Mouse (Mus musculus) G1E (cell line): ENCODE results near the gene Zfp423.

ENCODE experiments used
- CTCF ChIP-seq: IDR thresholded peaks from 2 replicates; pipeline ENCODE4 v1.5.1; 2012; ENCODE audit warnings: low read depth, low read length, inconsistent platforms, mixed read lengths
- GATA1 ChIP-seq: IDR thresholded peaks from 2 replicates; pipeline ENCODE4 v1.6.1; 2012; ENCODE audit warnings: borderline replicate concordance, low read length, inconsistent platforms, mixed read lengths
- POLR2AphosphoS5 ChIP-seq: IDR thresholded peaks from 2 replicates; pipeline ENCODE4 v1.6.1; 2012; ENCODE audit warnings: low read depth, low read length, inconsistent platforms; ENCODE audit not compliant: insufficient replicate concordance
- TAL1 ChIP-seq: conservative IDR thresholded peaks from 2 replicates; pipeline ENCODE4 v1.6.1; 2012; ENCODE audit warnings: low read depth, low read length, inconsistent platforms, mixed read lengths

GRCm38 (mm10) chr8:87863128-87863527 is 96.3 kb downstream of the Zfp423 start:
- TF ChIP-seq GATA1 (no peak), CTCF (no peak), POLR2AphosphoS5 (no peak), TAL1 (no peak)
